Mouse (Mus musculus) lung, postnatal 0 days (tissue): ENCODE measurements at regions not wholly inside any gene's neighbourhood (a gene's known extent, or its start where the extent isn't known, plus 50 kb on each side); places are given as distances from the start of the nearest gene placed in this dataset.

Experiments
- ATAC-seq: fragments of 200-750 bp; cut with Nextera tagmentation; 2 replicates; pipeline ENCODE4 v1.8.0; 2017; ENCODE audit warnings: moderate library complexity
- DNase-seq: peaks from one replicate; pipeline ENCODE4 v3.0.0-alpha.2; 2016; ENCODE audit warnings: low spot score
- H3K27ac ChIP-seq: fragments of 300-500 bp; sonication (generic); 2 replicates; pipeline ENCODE4 v1.5.1; 2014; ENCODE audit warnings: antibody characterized with exemption, mild to moderate bottlenecking, low read length, mixed read lengths
- H3K27me3 ChIP-seq: fragments of 300-500 bp; sonication (generic); replicated peaks from 2 replicates; pipeline ENCODE4 v1.6.1; 2014; ENCODE audit warnings: low read length, mixed read lengths; ENCODE audit not compliant: insufficient read depth
- H3K36me3 ChIP-seq: fragments of 300-500 bp; sonication (generic); 2 replicates; pipeline ENCODE4 v1.6.1; 2014; ENCODE audit warnings: low read length, mixed read lengths; ENCODE audit not compliant: insufficient read depth
- H3K4me1 ChIP-seq: fragments of 300-500 bp; sonication (generic); 2 replicates; pipeline ENCODE4 v1.6.1; 2014; ENCODE audit warnings: antibody characterized with exemption, low read depth, low read length, mixed read lengths; ENCODE audit not compliant: insufficient read depth
- H3K4me2 ChIP-seq: fragments of 300-500 bp; sonication (generic); replicated peaks from 2 replicates; pipeline ENCODE4 v1.6.1; 2014; ENCODE audit warnings: low read depth, mild to moderate bottlenecking, low read length, moderate library complexity, mixed read lengths
- H3K4me3 ChIP-seq: fragments of 300-500 bp; sonication (generic); 2 replicates; pipeline ENCODE4 v1.5.1; 2014; ENCODE audit warnings: low read depth, low read length
- H3K9ac ChIP-seq: fragments of 300-500 bp; sonication (generic); replicated peaks from 2 replicates; pipeline ENCODE4 v1.6.1; 2014; ENCODE audit warnings: low read depth, mild to moderate bottlenecking
- H3K9me3 ChIP-seq: fragments of 300-500 bp; sonication (generic); 2 replicates; pipeline ENCODE4 v1.6.1; 2016; ENCODE audit warnings: low read length, mixed read lengths
- CTCF ChIP-seq: IDR thresholded peaks from 2 replicates; pipeline ENCODE4 v1.5.1; 2016; ENCODE audit warnings: antibody characterized with exemption, mild to moderate bottlenecking
- EP300 ChIP-seq: IDR thresholded peaks from 2 replicates; pipeline ENCODE4 v1.6.1; 2016; ENCODE audit warnings: antibody characterized with exemption, mild to moderate bottlenecking, control low read depth
- WGBS: fragments of 180-500 bp; shearing (Covaris S2); extraction: QIAGEN DNeasy Blood & Tissue Kit; methylation state at CpG from one replicate; pipeline ENCODE4 v1.1.7; 2014; 5-methylcytosine and 5-hydroxymethylcytosine counted together

GRCm38 (mm10) chr8:26600127-26600526 is 377.0 kb upstream of the Zfp703 start:
- no peaks in the 10 kb centered on the region for H3K36me3 ChIP-seq
- no peak overlapping the region for H3K4me2 ChIP-seq
- 61% methylated on average over 9 of the region's 9 CpGs for WGBS
- no peak overlapping the region for H3K4me3 ChIP-seq
- no peak overlapping the region for H3K27ac ChIP-seq
- H3K9ac ChIP-seq = no peak overlapping the region
- ATAC-seq = no peak
- no peaks in the 10 kb centered on the region for H3K9me3 ChIP-seq
- no peak for DNase-seq
- no peaks in the 10 kb centered on the region for H3K27me3 ChIP-seq
- H3K4me1 ChIP-seq = no peaks in the 10 kb centered on the region
- TF ChIP-seq CTCF (no peak), EP300 (no peak)

DNA sequence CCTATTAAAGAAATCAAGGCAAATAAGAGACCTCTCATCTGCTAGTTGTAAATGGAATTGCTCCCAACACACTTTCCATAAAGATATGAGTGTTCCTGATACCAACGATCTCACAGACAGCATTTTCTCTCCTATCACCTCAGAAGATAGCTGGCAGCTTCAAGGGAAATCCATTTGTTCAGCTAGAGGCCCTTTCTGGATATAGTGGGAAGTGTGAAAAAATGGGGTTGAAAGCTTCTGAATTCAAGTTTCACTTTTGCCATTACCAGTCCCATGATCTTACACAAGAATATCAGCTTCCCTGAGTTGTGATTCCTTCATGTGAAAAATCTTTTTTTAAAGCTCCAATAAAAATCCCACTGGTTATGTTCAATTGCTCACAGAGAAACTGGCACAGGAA is 369.1 kb upstream of the Zfp703 start:
- no peaks in the 10 kb centered on the region for H3K27me3 ChIP-seq
- no peak for DNase-seq
- H3K36me3 ChIP-seq = no peaks in the 10 kb centered on the region
- TF ChIP-seq EP300 (no peak), CTCF (no peak)
- no peaks in the 10 kb centered on the region for H3K4me1 ChIP-seq
- H3K27ac ChIP-seq = no peak overlapping the region
- no peak overlapping the region for H3K4me2 ChIP-seq
- no peaks in the 10 kb centered on the region for H3K9me3 ChIP-seq
- H3K4me3 ChIP-seq = no peak overlapping the region
- WGBS = 55% methylated on average over 1 of the region's 1 CpGs
- no peak overlapping the region for H3K9ac ChIP-seq
- ATAC-seq = no peak

GRCm38 (mm10) chr8:26608588-26608987 is 368.5 kb upstream of the Zfp703 start:
- no peak overlapping the region for H3K4me3 ChIP-seq
- H3K4me1 ChIP-seq = no peaks in the 10 kb centered on the region
- DNase-seq (no peak), ATAC-seq (no peak)
- H3K9me3 ChIP-seq = no peaks in the 10 kb centered on the region
- 45% methylated on average over 3 of the region's 3 CpGs for WGBS
- H3K9ac ChIP-seq = no peak overlapping the region
- H3K4me2 ChIP-seq = no peak overlapping the region
- TF ChIP-seq EP300 = no peak
- no peak for TF ChIP-seq CTCF
- no peaks in the 10 kb centered on the region for H3K36me3 ChIP-seq
- H3K27me3 ChIP-seq = no peaks in the 10 kb centered on the region
- H3K27ac ChIP-seq = no peak overlapping the region

- ATAC-seq (no peak), DNase-seq (no peak)
- Histone ChIP-seq H3K27me3 (no peaks in the 10 kb centered on the region), H3K4me1 (no peaks in the 10 kb centered on the region), H3K4me2 (no peak overlapping the region), H3K27ac (no peak overlapping the region), H3K9me3 (no peaks in the 10 kb centered on the region), H3K9ac (no peak overlapping the region), H3K36me3 (no peaks in the 10 kb centered on the region), H3K4me3 (no peak overlapping the region)
- no peak for TF ChIP-seq CTCF
- no peak for TF ChIP-seq EP300
Measured at GRCm38 (mm10) chr8:26612153-26612552, 365.0 kb upstream of the Zfp703 start.

DNA sequence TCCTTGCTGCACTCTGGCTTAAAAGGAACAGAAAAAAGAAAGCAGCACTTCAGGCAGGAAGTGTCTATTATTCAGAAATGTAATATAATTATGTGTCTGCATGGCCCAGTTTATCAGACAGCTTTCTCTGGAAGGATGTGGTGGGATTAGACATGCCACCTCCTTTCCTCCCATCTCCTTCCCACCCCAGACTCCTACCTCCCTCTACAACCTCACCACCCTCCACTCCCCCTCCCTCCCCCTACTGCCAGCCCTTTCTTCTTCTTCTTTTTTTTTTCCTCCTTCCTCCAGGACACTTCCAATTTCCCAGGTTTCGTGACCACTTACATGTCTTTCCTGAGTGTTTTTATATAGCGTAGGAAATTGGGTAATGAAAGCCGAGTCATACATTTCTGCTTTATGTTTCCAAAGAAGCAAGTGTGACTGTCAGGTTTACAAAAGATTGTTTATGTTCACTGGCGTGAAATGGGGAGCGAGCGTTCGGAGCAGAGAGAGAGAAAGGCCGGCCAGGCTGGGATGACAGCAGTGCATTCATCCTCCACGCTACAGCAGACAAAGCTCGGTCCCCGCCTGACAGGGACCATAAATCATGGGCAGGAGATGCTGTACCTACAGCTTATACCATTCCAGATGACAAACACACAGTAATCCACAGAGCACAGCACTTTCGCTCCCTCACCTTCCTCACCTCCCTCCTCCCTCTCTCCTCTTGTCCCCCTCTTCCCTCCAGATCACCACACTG is 354.6 kb upstream of the Zfp703 start:
- no peak for ATAC-seq
- Histone ChIP-seq H3K9ac (no peak overlapping the region), H3K4me3 (no peak overlapping the region), H3K9me3 (no peaks in the 10 kb centered on the region), H3K4me2 (peak overlapping the region; percentile 5; the same call in 1 of the 2 replicates), H3K36me3 (no peaks in the 10 kb centered on the region), H3K27ac (no peak overlapping the region), H3K27me3 (peaks cover 6% of the 10 kb centered on the region; the same call in 1 of the 2 replicates), H3K4me1 (no peaks in the 10 kb centered on the region)
- no peak for TF ChIP-seq CTCF
- no peak for TF ChIP-seq EP300
- WGBS = 10% methylated on average over 12 of the region's 12 CpGs
- peak; percentile 9 for DNase-seq

DNA sequence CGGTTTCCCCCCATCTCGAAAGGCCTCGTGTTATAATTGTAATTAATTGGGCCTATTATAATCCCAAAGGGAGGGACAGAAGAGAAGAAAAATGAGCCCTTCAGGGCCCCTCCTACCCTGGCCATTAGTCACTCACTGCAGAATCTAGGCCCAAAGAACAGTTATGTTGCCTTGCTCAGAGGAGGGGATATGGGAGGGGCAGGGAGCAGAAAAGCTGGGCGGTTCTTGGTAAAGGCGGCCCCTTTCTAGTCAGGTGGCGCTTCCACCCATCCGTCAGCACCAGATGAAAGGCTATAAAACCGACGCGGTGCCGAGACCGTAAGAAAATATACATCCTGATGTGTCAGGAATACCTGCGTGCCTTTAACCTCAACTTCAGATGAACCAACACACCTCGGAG is 350.9 kb upstream of the Zfp703 start:
- Histone ChIP-seq H3K36me3 (no peaks in the 10 kb centered on the region), H3K4me3 (no peak overlapping the region), H3K9me3 (no peaks in the 10 kb centered on the region), H3K27ac (no peak overlapping the region), H3K9ac (no peak overlapping the region), H3K27me3 (peaks cover 6% of the 10 kb centered on the region; the same call in 1 of the 2 replicates), H3K4me2 (no peak overlapping the region), H3K4me1 (no peaks in the 10 kb centered on the region)
- no peak for TF ChIP-seq CTCF
- TF ChIP-seq EP300 = no peak
- WGBS = 57% methylated on average over 14 of the region's 14 CpGs
- ATAC-seq (no peak), DNase-seq (no peak)
